Mouse (Mus musculus) ES-E14 (cell line): ENCODE measurements around the gene Csrp1. TPM values are rescaled to one million over a fixed set of nuclear protein-coding genes. Genes with fewer than 3 reads are reported as not detected.
A peak's percentile ranks its signal among the peaks of the same experiment; 100 is the strongest.

Experiments
- DNase-seq: peaks from one replicate; pipeline ENCODE4 v3.0.0-alpha.2; 2013; ENCODE audit warnings: low read depth, low spot score
- H3K27ac ChIP-seq: 2 replicates; pipeline ENCODE4 v1.5.1; 2012; ENCODE audit warnings: low read depth, mild to moderate bottlenecking, low read length, moderate library complexity, mixed read lengths; ENCODE audit not compliant: poor library complexity, insufficient read depth, severe bottlenecking
- H3K36me3 ChIP-seq: 2 replicates; pipeline ENCODE4 v1.6.1; 2012; ENCODE audit warnings: mild to moderate bottlenecking, low read length, moderate library complexity, mixed read lengths; ENCODE audit not compliant: control insufficient read depth, poor library complexity, insufficient read depth, severe bottlenecking
- H3K4me1 ChIP-seq, 2 experiments: fragments of 150-350 bp in 1 of 2; sonication (generic) in 1 of 2; 2 replicates each; pipeline ENCODE4 v1.6.1; 2012; ENCODE audit warnings: low read length in 2 of 2, mild to moderate bottlenecking in 1 of 2, mixed read lengths in 1 of 2; ENCODE audit not compliant: control insufficient read depth in 2 of 2, insufficient read depth in 2 of 2, poor library complexity in 1 of 2
- H3K4me3 ChIP-seq, 2 experiments: fragments of 150-350 bp in 1 of 2; sonication (generic) in 1 of 2; 2 replicates each; pipeline ENCODE4 v1.5.1; 2012; ENCODE audit warnings: low read length in 2 of 2, low read depth in 1 of 2, mild to moderate bottlenecking in 1 of 2, mixed read lengths in 1 of 2; ENCODE audit not compliant: insufficient read depth in 1 of 2, poor library complexity in 1 of 2, severe bottlenecking in 1 of 2
- H3K9ac ChIP-seq: 2 replicates; pipeline ENCODE4 v1.6.1; 2012; ENCODE audit warnings: low read depth, mild to moderate bottlenecking, low read length, mixed read lengths; ENCODE audit not compliant: poor library complexity, insufficient read depth, severe bottlenecking
- H3K9me3 ChIP-seq: fragments of 150-350 bp; sonication (generic); 2 replicates; pipeline ENCODE4 v1.6.1; 2012; ENCODE audit warnings: low read depth, mild to moderate bottlenecking, low read length; ENCODE audit not compliant: control insufficient read depth, insufficient read depth
- CHD2 ChIP-seq: IDR thresholded peaks from 2 replicates; pipeline ENCODE4 v1.6.1; 2014; ENCODE audit warnings: mild to moderate bottlenecking, low read depth, low read length, inconsistent platforms
- HCFC1 ChIP-seq: IDR thresholded peaks from 2 replicates; pipeline ENCODE4 v1.6.1; 2012; ENCODE audit warnings: low read length, inconsistent platforms, borderline replicate concordance; ENCODE audit not compliant: insufficient read depth
- MAFK ChIP-seq: IDR thresholded peaks from 2 replicates; pipeline ENCODE4 v1.6.1; 2014; ENCODE audit warnings: mild to moderate bottlenecking, low read depth, low read length, inconsistent platforms; ENCODE audit not compliant: insufficient read depth
- ZC3H11A ChIP-seq: IDR thresholded peaks from 2 replicates; pipeline ENCODE4 v1.6.1; 2012; ENCODE audit warnings: low read depth, mild to moderate bottlenecking, inconsistent platforms, low read length, borderline replicate concordance
- ZNF384 ChIP-seq: IDR thresholded peaks from 2 replicates; pipeline ENCODE4 v1.6.1; 2012; ENCODE audit warnings: low read depth, low read length, inconsistent platforms
- in situ Hi-C, 2 experiments: fragments of 600-800 bp; cut with MboI; formaldehyde crosslinking; loops; one replicate each; pipeline ENCODE4 v1.15.1; 2025; ENCODE audit warnings: low sequenced_read_pairs in 2 of 2, inconsistent platforms in 1 of 2; ENCODE audit not compliant: unreplicated experiment in 2 of 2
- total RNA-seq: library from RNA; depleted of rRNA; stranded (reverse); fragments of 300-350 nt; gene quantifications from 2 replicates; pipeline ENCODE4 v1.2.3, GENCODE M21; 2012

Gene Csrp1
- total RNA-seq, 1 experiment, result 131 TPM

DNA sequence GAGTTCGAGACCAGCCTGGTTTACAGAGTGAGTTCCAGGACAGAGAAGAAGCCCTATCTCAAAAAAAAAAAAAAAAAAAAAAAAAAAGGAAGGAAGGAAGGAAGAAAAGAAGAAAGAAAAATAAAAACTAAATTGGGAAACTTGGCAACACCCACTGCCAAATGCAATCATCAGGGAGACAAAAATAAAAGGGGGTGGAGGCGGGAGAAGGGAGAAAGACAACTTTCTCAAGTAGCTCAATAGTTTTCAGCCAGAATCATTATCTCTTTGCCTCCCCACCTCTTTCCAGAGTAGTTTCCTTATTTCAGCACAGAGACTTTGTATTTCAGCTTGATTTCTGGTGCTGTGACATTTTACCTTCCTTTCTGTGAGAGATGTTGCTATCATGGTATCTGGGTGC lies 20.0 kb upstream of the Csrp1 start:
- no peaks in the 10 kb centered on the region for H3K36me3 ChIP-seq
- no peak overlapping the region for H3K4me3 ChIP-seq
- H3K9ac ChIP-seq, result no peak overlapping the region
- peaks cover 1 to 3% of the 10 kb centered on the region in 2 experiments; a peak in 1 of 4 replicates for H3K4me1 ChIP-seq
- no peak overlapping the region for H3K27ac ChIP-seq
- in situ Hi-C loops, result no loop called here
- no peaks in the 10 kb centered on the region for H3K9me3 ChIP-seq
- no peak for DNase-seq
- peak; percentile 10; the same call in 1 of the 2 replicates for TF ChIP-seq ZNF384
- no peak for TF ChIP-seq HCFC1

DNA sequence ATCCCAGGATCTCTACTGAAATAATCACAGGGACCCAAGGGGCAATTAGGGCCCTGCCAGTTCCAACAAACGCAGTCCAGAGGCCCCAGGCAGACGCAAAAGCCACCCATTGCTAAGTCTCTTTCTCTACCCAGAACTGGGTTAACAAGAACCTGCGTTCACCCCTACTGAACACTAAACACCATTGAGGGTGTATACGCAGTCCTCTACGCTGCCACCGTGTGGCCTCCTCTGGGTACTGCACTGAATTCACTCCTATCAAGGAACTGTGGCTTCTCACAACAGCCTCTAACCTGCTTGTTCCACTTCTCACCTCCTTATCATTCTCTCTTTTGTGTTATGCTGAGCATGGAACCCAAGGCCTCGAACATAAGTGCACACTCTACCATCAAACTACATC lies 19.3 kb upstream of the Csrp1 start:
- Histone ChIP-seq H3K36me3 (no peaks in the 10 kb centered on the region), H3K27ac (no peak overlapping the region), H3K4me1 (peaks cover 1 to 3% of the 10 kb centered on the region in 2 experiments; a peak in 1 of 4 replicates), H3K4me3 (no peak overlapping the region), H3K9ac (no peak overlapping the region), H3K9me3 (no peaks in the 10 kb centered on the region)
- no peak for TF ChIP-seq ZNF384
- TF ChIP-seq CHD2, result no peak
- TF ChIP-seq HCFC1, result no peak
- TF ChIP-seq MAFK, result no peak
- TF ChIP-seq ZC3H11A, result no peak
- in situ Hi-C loops, result no loop called here
- DNase-seq, result no peak

DNA sequence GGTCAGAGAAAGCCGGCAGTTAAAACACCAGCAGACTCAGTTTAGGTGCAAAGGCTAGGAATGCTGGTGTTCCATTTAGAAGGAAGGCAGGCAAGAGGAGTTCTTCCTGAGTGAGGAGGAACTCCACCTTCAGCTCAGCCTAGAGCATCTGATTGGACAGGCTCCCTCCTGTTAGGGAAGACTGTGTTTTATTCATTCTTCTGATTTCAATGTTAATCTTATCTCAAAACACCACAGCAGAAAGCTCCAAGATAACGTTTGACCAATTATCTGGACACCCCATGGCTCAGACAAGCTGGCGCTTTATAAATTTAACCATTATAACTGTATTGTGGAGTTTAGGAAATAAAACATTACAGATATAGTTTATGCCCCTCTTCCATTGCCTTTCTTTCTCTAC lies 18.5 kb upstream of the Csrp1 start:
- Histone ChIP-seq H3K36me3 (no peaks in the 10 kb centered on the region), H3K4me3 (no peak overlapping the region), H3K4me1 (peaks cover 1 to 3% of the 10 kb centered on the region in 2 experiments; a peak in 1 of 4 replicates), H3K9ac (no peak overlapping the region), H3K9me3 (no peaks in the 10 kb centered on the region), H3K27ac (no peak overlapping the region)
- in situ Hi-C loops, result no loop called here
- no peak for DNase-seq
- TF ChIP-seq HCFC1 (no peak), ZC3H11A (no peak), MAFK (no peak), CHD2 (no peak)

DNA sequence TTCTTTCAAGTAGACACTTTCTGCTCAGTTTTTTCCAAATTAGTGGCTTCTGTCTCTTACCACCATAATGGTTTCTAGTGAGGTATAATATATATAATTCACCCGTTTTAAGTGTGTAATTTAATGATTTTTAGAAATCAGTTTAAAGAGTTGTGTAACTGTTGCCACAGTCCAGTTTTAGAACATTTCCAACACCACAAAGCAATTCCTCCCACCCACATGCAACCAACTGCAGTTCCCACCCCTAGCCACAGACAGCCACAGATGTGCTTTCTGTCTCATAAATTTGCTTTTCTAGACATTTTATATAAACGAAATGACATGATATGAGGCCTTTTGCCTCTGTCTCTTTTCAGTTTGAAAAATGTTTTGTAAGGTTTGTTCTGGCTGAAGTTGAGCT lies 17.1 kb upstream of the Csrp1 start:
- H3K36me3 ChIP-seq, result no peaks in the 10 kb centered on the region
- no peak overlapping the region for H3K4me3 ChIP-seq
- H3K4me1 ChIP-seq, result peaks cover 1 to 3% of the 10 kb centered on the region in 2 experiments; a peak in 1 of 4 replicates
- H3K27ac ChIP-seq, result no peak overlapping the region
- no peak overlapping the region for H3K9ac ChIP-seq
- TF ChIP-seq ZC3H11A (no peak), HCFC1 (no peak), MAFK (no peak), CHD2 (no peak), ZNF384 (no peak)
- in situ Hi-C loops, result no loop called here
- H3K9me3 ChIP-seq, result no peaks in the 10 kb centered on the region
- DNase-seq, result no peak

DNA sequence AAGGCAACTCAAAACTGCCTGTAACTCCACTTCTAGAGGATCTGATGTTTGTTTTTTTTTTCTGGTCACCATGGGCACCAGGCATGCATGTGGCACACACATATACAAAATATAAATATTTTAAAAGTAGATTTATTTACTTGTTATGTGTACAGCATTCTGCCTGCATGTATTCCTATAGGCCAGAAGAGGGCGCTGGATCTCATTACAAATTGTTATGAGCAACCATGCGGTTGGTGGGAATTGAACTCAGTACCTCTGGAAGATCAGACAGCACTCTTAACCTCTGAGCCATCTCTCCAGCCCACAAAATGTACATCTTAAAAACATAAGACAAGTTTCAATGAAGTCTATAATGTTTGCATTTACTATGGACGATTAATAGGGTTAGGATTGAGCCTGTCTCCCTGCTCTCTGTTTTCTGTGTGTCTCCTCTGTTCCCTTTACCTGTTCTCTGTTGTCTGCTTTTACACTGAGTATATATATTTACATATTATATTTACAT lies 15.5 kb upstream of the Csrp1 start:
- Histone ChIP-seq H3K9ac (no peak overlapping the region), H3K4me3 (no peak overlapping the region), H3K9me3 (no peaks in the 10 kb centered on the region), H3K27ac (no peak overlapping the region), H3K4me1 (no peaks in the 10 kb centered on the region; a peak in 1 of 4 replicates), H3K36me3 (no peaks in the 10 kb centered on the region)
- TF ChIP-seq ZC3H11A (no peak), CHD2 (no peak), HCFC1 (no peak), ZNF384 (no peak), MAFK (no peak)
- no peak for DNase-seq
- in situ Hi-C loops, result no loop called here
